Mouse (Mus musculus) pancreas, adult 10 weeks (tissue): ENCODE results near the gene Calcoco1. TPM values are rescaled to one million over a fixed set of nuclear protein-coding genes. Genes with fewer than 3 reads are reported as not detected.

Experiments used
- polyA plus RNA-seq: library from polyadenylated mRNA; stranded (reverse); fragments of 350-450 nt; fragmentation: Illumina TruSeq; extraction: RNeasy Lipid Tissue Mini Kit (QIAGEN cat#74804); gene quantifications from one replicate; pipeline ENCODE4 v1.2.3, GENCODE M21; 2015; ENCODE audit warnings: low read depth, low replicate concordance; ENCODE audit not compliant: insufficient read depth

The Calcoco1 gene
- 18.2 TPM for polyA plus RNA-seq

DNA sequence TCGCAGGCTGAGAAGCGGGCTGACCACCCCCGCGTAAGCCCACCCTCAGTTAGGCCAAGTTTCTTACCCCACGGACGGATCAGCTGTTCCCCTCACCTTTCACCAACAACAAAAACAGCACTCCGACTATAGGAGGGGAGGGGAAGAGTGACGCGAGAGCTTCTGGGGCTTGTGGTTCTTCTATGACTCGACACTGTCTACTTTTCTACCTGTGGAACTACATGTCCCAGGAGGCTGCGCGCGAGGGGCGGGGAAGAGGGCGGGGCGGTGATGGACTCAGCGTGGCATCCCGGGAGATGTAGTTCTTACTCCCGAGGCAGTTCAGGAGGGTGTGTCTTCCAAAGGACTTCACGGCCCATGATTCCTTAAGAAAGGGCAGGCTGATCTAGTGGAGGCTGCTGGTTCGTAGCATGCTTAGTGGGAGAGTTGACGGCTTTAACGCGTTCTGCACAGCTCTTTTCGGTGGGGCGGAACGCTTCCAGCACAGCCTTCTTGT lies at the start of gene Calcoco1:
TSS of gene Calcoco1 (minus strand) at position 199 of the 496 bp plus-strand sequence.

DNA sequence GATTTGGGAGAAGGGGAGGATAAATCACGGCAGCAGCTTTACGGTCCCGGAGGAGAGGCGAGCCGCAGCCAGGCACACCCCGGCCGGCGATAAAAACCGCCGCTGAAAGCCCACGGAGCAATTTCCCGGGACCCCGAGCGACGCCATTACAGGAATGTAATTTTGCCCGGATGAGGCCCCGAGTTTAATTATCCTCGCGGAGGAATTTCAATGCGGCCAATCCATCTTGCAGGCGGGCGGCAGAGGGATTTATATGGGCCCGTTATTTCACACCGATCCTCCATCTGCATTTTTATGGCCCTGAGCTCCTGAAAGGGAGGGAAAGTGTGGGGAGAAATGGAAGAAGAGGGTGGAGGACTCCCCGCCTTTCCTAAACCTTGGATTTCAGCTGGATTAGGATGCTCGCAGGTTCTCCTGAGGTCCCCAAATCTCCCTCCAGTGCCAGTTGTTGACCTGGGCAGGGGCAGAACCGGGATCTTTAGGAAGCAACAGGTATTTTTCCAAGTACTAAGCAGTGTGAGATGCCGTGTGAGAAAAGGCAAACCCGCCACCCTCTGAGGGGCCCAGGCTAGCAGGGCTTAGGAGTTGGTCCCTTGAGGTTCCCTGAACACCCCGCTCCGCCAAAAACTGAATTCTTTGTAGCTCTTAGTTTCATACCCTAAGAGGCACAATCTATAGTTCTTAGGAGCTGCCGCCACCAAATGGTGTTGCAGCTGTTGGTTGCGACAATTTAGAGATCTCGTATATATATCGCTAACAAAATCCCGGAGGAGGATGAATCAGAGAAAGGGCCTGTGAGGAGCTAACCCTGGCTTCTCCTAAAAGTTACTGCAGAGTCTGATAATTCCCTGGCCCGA lies 49.5 kb downstream of the Calcoco1 start, which contains the start of gene Atp5g2:
TSS of gene Atp5g2 (minus strand) at position 138 of the 857 bp plus-strand sequence.

Other genes starting within 250 kb of the Calcoco1 start
- gene Gm10337, start 218.5 kb downstream of the Calcoco1 start, polyA plus RNA-seq, result not detected
- gene Map3k12, start 205.1 kb downstream of the Calcoco1 start, polyA plus RNA-seq, result 5.1 TPM
- gene Tarbp2, start 204.0 kb downstream of the Calcoco1 start, polyA plus RNA-seq, result 11.7 TPM
- 7.2 TPM for gene Npff, start 197.2 kb downstream of the Calcoco1 start, polyA plus RNA-seq
- gene Gm28047, start 97.1 kb downstream of the Calcoco1 start, polyA plus RNA-seq, result not detected
- 26.4 TPM for gene Atf7, start 96.7 kb downstream of the Calcoco1 start, polyA plus RNA-seq
- gene Atp5g2, start 49.8 kb downstream of the Calcoco1 start, polyA plus RNA-seq, result 69.4 TPM
- gene Hoxc13, start 198.9 kb upstream of the Calcoco1 start, polyA plus RNA-seq, result not detected
- gene Hoxc12, start 214.6 kb upstream of the Calcoco1 start, polyA plus RNA-seq, result not detected
- gene Hoxc11, start 232.2 kb upstream of the Calcoco1 start, polyA plus RNA-seq, result not detected
- not detected for gene Hoxc10, start 244.6 kb upstream of the Calcoco1 start, polyA plus RNA-seq
- gene Hoxc5, start 245.3 kb upstream of the Calcoco1 start, polyA plus RNA-seq, result 0.90 TPM